Mouse (Mus musculus): ENCODE data around the gene Usp16.

DNA sequence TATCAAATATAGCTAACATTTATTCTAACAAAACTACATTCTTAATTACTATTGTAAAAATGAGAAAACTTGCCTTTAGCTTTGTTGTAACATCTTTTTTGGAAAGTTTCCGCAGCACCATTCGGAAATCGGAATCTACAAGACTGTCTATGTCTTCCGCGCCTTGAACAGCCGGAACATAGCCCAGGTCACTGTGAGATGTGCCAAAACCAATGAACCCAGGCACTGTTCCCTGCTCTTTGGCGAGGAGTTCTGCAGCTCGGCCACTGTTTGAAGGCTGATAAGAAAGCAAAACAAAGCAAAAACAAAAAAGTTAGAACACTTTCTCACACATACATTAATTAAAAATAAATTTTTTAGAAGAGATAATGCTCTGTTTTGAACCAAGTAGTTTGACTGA lies 27.0 kb upstream of the Usp16 start:
- no peak for TF ChIP-seq CTCF (IDR thresholded peaks at IDR 0.05; ENCODE audit: low read depth, low read length)
- TF ChIP-seq EP300 (IDR thresholded peaks at IDR 0.05; ENCODE audit: insufficient read depth, low read depth, low read length) = no peak
- TF ChIP-seq POLR2A (IDR thresholded peaks at IDR 0.05; ENCODE audit: insufficient read depth, low read length) = no peak
